Mouse (Mus musculus): Measurements from ENCODE around the gene Hdac8. TPM values are rescaled to one million over a fixed set of nuclear protein-coding genes. Genes with fewer than 3 reads are reported as not detected.

The Hdac8 gene
- polyA plus RNA-seq, 1 experiment from 2014 or later = 2.2 TPM

- Histone ChIP-seq H3K4me3 (ENCODE audit: low read depth, low read length) (no peak overlapping the region), H3K4me2 (no peak overlapping the region), H3K27me3 (ENCODE audit: control insufficient read depth, insufficient read depth, low read length) (no peaks in the 10 kb centered on the region), H3K9me3 (replicated peaks; ENCODE audit: control insufficient read depth, low read length) (no peaks in the 10 kb centered on the region), H3K4me1 (ENCODE audit: control insufficient read depth, insufficient read depth, low read length) (no peaks in the 10 kb centered on the region), H3K36me3 (ENCODE audit: control insufficient read depth, insufficient read depth, low read length) (no peaks in the 10 kb centered on the region), H3K9ac (ENCODE audit: low read depth, low read length) (no peak overlapping the region), H3K27ac (ENCODE audit: low read depth, low read length) (no peak overlapping the region)
- 35% methylated on average over 3 of the region's 3 CpGs for WGBS (ENCODE audit: insufficient replicate concordance)
- ATAC-seq (replicated peaks; ENCODE audit: insufficient number of reproducible peaks, low FRiP score, low TSS enrichment) = no peak
Observed at GRCm38 (mm10) chrX:102476784-102477183, 28.4 kb downstream of the Hdac8 start.

- ATAC-seq (replicated peaks; ENCODE audit: insufficient number of reproducible peaks, low FRiP score, low TSS enrichment) = no peak
- Histone ChIP-seq H3K4me3 (ENCODE audit: low read depth, low read length) (no peak overlapping the region), H3K27me3 (ENCODE audit: control insufficient read depth, insufficient read depth, low read length) (0 out of 2 replicates have a peak, but pooled peaks cover 2% of the 10 kb centered on the region), H3K9me3 (replicated peaks; ENCODE audit: control insufficient read depth, low read length) (no peaks in the 10 kb centered on the region), H3K4me2 (no peak overlapping the region), H3K9ac (ENCODE audit: low read depth, low read length) (no peak overlapping the region), H3K36me3 (ENCODE audit: control insufficient read depth, insufficient read depth, low read length) (no peaks in the 10 kb centered on the region), H3K4me1 (ENCODE audit: control insufficient read depth, insufficient read depth, low read length) (no peaks in the 10 kb centered on the region), H3K27ac (ENCODE audit: low read depth, low read length) (no peak overlapping the region)
- WGBS (ENCODE audit: insufficient replicate concordance) = 78% methylated on average over 5 of the region's 5 CpGs
Observed at GRCm38 (mm10) chrX:102475555-102475954, 29.6 kb downstream of the Hdac8 start.

GRCm38 (mm10) chrX:102418343-102419127, 86.6 kb downstream of the Hdac8 start:
- Histone ChIP-seq H3K4me1 (ENCODE audit: control insufficient read depth, insufficient read depth, low read length) (no peaks in the 10 kb centered on the region), H3K4me2 (no peak overlapping the region), H3K27me3 (ENCODE audit: control insufficient read depth, insufficient read depth, low read length) (peaks cover 3% of the 10 kb centered on the region; the same call in 1 of the 2 replicates), H3K27ac (ENCODE audit: low read depth, low read length) (no peak overlapping the region), H3K4me3 (ENCODE audit: low read depth, low read length) (no peak overlapping the region), H3K36me3 (ENCODE audit: control insufficient read depth, insufficient read depth, low read length) (no peaks in the 10 kb centered on the region), H3K9me3 (replicated peaks; ENCODE audit: control insufficient read depth, low read length) (no peaks in the 10 kb centered on the region), H3K9ac (ENCODE audit: low read depth, low read length) (no peak overlapping the region)
- ATAC-seq (replicated peaks; ENCODE audit: insufficient number of reproducible peaks, low FRiP score, low TSS enrichment) = no peak
- WGBS (ENCODE audit: insufficient replicate concordance) = 79% methylated on average over 8 of the region's 8 CpGs

DNA sequence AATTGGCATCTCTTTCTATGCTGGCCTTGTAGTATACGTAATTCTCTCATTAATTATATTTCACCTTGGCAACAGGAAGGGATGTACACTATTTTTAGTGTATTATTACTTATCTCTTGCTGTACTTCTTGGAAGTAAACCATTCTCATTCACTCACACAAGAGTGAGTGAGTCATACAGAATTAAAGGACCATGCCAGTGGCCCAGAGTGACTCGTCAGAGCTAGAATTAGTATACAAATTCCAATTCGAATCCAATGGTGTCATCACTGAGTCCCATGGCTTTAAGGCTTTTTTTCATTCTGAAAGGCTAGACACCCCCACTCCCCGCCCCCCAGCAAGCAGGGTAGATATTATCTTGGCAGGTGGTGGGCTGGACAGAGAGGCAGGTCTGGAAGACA, 88.2 kb downstream of the Hdac8 start:
- ATAC-seq (replicated peaks; ENCODE audit: insufficient number of reproducible peaks, low FRiP score, low TSS enrichment) = no peak
- Histone ChIP-seq H3K4me3 (ENCODE audit: low read depth, low read length) (no peak overlapping the region), H3K4me2 (no peak overlapping the region), H3K9ac (ENCODE audit: low read depth, low read length) (no peak overlapping the region), H3K4me1 (ENCODE audit: control insufficient read depth, insufficient read depth, low read length) (no peaks in the 10 kb centered on the region), H3K27me3 (ENCODE audit: control insufficient read depth, insufficient read depth, low read length) (peaks cover 3% of the 10 kb centered on the region; the same call in 1 of the 2 replicates), H3K9me3 (replicated peaks; ENCODE audit: control insufficient read depth, low read length) (no peaks in the 10 kb centered on the region), H3K27ac (ENCODE audit: low read depth, low read length) (no peak overlapping the region), H3K36me3 (ENCODE audit: control insufficient read depth, insufficient read depth, low read length) (no peaks in the 10 kb centered on the region)
- 71% methylated on average over 4 of the region's 4 CpGs for WGBS (ENCODE audit: insufficient replicate concordance)

DNA sequence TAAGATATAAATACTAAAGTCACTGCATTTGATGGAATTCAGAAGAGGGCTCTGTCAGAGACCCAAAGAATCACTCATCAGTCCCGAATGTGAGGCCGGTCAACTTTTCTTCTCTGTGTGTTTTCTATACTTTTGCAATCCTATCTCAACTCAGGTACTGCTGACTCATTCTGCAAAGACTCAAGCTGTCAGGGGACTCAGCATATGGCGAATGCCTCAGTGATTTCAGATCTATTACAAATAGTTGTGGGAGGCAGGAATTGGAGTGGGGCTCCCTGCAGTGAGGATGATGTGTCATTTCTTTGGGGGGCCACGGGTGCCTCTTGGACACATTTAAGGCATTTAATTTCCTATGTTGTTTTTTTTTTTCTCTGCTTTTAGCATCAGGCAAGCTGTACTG, 88.8 kb downstream of the Hdac8 start:
- 57% methylated on average over 4 of the region's 4 CpGs for WGBS (ENCODE audit: insufficient replicate concordance)
- no peak overlapping the region for H3K27ac ChIP-seq (ENCODE audit: low read depth, low read length)
- no peaks in the 10 kb centered on the region for H3K36me3 ChIP-seq (ENCODE audit: control insufficient read depth, insufficient read depth, low read length)
- peaks cover 3% of the 10 kb centered on the region; the same call in 1 of the 2 replicates for H3K27me3 ChIP-seq (ENCODE audit: control insufficient read depth, insufficient read depth, low read length)
- no peak overlapping the region for H3K9ac ChIP-seq (ENCODE audit: low read depth, low read length)
- H3K4me1 ChIP-seq (ENCODE audit: control insufficient read depth, insufficient read depth, low read length) = no peaks in the 10 kb centered on the region
- no peak overlapping the region for H3K4me3 ChIP-seq (ENCODE audit: low read depth, low read length)
- no peaks in the 10 kb centered on the region for H3K9me3 ChIP-seq (replicated peaks; ENCODE audit: control insufficient read depth, low read length)
- no peak overlapping the region for H3K4me2 ChIP-seq
- no peak for ATAC-seq (replicated peaks; ENCODE audit: insufficient number of reproducible peaks, low FRiP score, low TSS enrichment)

- H3K36me3 ChIP-seq (ENCODE audit: control insufficient read depth, insufficient read depth, low read length) = no peaks in the 10 kb centered on the region
- no peak for ATAC-seq (replicated peaks; ENCODE audit: insufficient number of reproducible peaks, low FRiP score, low TSS enrichment)
- H3K4me3 ChIP-seq (ENCODE audit: low read depth, low read length) = no peak overlapping the region
- no peak overlapping the region for H3K9ac ChIP-seq (ENCODE audit: low read depth, low read length)
- no peaks in the 10 kb centered on the region for H3K27me3 ChIP-seq (ENCODE audit: control insufficient read depth, insufficient read depth, low read length)
- H3K9me3 ChIP-seq (replicated peaks; ENCODE audit: control insufficient read depth, low read length) = no peaks in the 10 kb centered on the region
- 46% methylated on average over 3 of the region's 3 CpGs for WGBS (ENCODE audit: insufficient replicate concordance)
- no peak overlapping the region for H3K27ac ChIP-seq (ENCODE audit: low read depth, low read length)
- no peaks in the 10 kb centered on the region for H3K4me1 ChIP-seq (ENCODE audit: control insufficient read depth, insufficient read depth, low read length)
- no peak overlapping the region for H3K4me2 ChIP-seq
Observed at GRCm38 (mm10) chrX:102384765-102385164, 120.4 kb downstream of the Hdac8 start.

DNA sequence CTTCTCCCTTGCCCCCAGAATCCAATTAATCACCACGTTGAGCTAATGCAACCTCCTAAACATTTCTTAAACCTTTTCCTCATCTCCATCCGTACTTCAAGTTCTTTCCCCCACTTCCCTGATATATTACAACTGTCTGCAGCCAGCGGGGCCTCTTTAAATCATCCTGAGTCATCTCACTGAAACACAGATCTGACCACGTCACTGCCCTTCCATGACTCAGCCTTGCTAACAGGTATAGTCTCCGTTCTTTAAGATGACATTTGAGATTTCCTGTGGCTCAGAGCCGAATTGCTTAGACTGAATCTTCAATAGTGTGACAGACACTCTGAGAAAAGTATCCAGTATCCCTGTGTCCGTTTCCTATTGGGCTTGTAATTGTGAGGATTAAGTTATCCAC, 122.0 kb downstream of the Hdac8 start:
- 66% methylated on average over 7 of the region's 7 CpGs for WGBS (ENCODE audit: insufficient replicate concordance)
- Histone ChIP-seq H3K36me3 (ENCODE audit: control insufficient read depth, insufficient read depth, low read length) (no peaks in the 10 kb centered on the region), H3K27me3 (ENCODE audit: control insufficient read depth, insufficient read depth, low read length) (no peaks in the 10 kb centered on the region), H3K9me3 (replicated peaks; ENCODE audit: control insufficient read depth, low read length) (no peaks in the 10 kb centered on the region), H3K4me2 (no peak overlapping the region), H3K4me1 (ENCODE audit: control insufficient read depth, insufficient read depth, low read length) (no peaks in the 10 kb centered on the region), H3K4me3 (ENCODE audit: low read depth, low read length) (no peak overlapping the region), H3K9ac (ENCODE audit: low read depth, low read length) (no peak overlapping the region), H3K27ac (ENCODE audit: low read depth, low read length) (no peak overlapping the region)
- no peak for ATAC-seq (replicated peaks; ENCODE audit: insufficient number of reproducible peaks, low FRiP score, low TSS enrichment)

GRCm38 (mm10) chrX:102366510-102366909, 138.6 kb downstream of the Hdac8 start:
- WGBS (ENCODE audit: insufficient replicate concordance) = 82% methylated on average over 3 of the region's 3 CpGs
- no peak overlapping the region for H3K9ac ChIP-seq (ENCODE audit: low read depth, low read length)
- H3K4me3 ChIP-seq (ENCODE audit: low read depth, low read length) = no peak overlapping the region
- no peak for ATAC-seq (replicated peaks; ENCODE audit: insufficient number of reproducible peaks, low FRiP score, low TSS enrichment)
- no peaks in the 10 kb centered on the region for H3K9me3 ChIP-seq (replicated peaks; ENCODE audit: control insufficient read depth, low read length)
- no peaks in the 10 kb centered on the region for H3K36me3 ChIP-seq (ENCODE audit: control insufficient read depth, insufficient read depth, low read length)
- no peaks in the 10 kb centered on the region for H3K27me3 ChIP-seq (ENCODE audit: control insufficient read depth, insufficient read depth, low read length)
- no peak overlapping the region for H3K4me2 ChIP-seq
- no peak overlapping the region for H3K27ac ChIP-seq (ENCODE audit: low read depth, low read length)
- H3K4me1 ChIP-seq (ENCODE audit: control insufficient read depth, insufficient read depth, low read length) = no peaks in the 10 kb centered on the region

- Histone ChIP-seq H3K27me3 (ENCODE audit: control insufficient read depth, insufficient read depth, low read length) (no peaks in the 10 kb centered on the region), H3K4me3 (ENCODE audit: low read depth, low read length) (no peak overlapping the region), H3K9me3 (replicated peaks; ENCODE audit: control insufficient read depth, low read length) (no peaks in the 10 kb centered on the region), H3K4me2 (no peak overlapping the region), H3K9ac (ENCODE audit: low read depth, low read length) (no peak overlapping the region), H3K4me1 (ENCODE audit: control insufficient read depth, insufficient read depth, low read length) (no peaks in the 10 kb centered on the region), H3K27ac (ENCODE audit: low read depth, low read length) (no peak overlapping the region), H3K36me3 (ENCODE audit: control insufficient read depth, insufficient read depth, low read length) (no peaks in the 10 kb centered on the region)
- 70% methylated on average over 2 of the region's 2 CpGs for WGBS (ENCODE audit: insufficient replicate concordance)
- ATAC-seq (replicated peaks; ENCODE audit: insufficient number of reproducible peaks, low FRiP score, low TSS enrichment) = no peak
Observed at GRCm38 (mm10) chrX:102362244-102362643, 142.9 kb downstream of the Hdac8 start.
